Mouse (Mus musculus) brain, embryonic 14.5 days (tissue): ENCODE data around the gene Dnajb5.

Experiments used
- CTCF ChIP-seq: fragments of 200-500 bp; IDR thresholded peaks from 2 replicates; pipeline ENCODE4 v1.5.1; 2012; ENCODE audit warnings: inconsistent platforms, mild to moderate bottlenecking, moderate library complexity, borderline replicate concordance; ENCODE audit not compliant: insufficient read depth, insufficient read length; ENCODE audit errors: extremely low read depth
- POLR2A ChIP-seq: fragments of 200-500 bp; IDR thresholded peaks from 2 replicates; pipeline ENCODE4 v1.6.1; 2012; ENCODE audit warnings: mild to moderate bottlenecking, inconsistent platforms, borderline replicate concordance; ENCODE audit not compliant: poor library complexity, insufficient read depth, insufficient read length, severe bottlenecking; ENCODE audit errors: extremely low read depth

- TF ChIP-seq CTCF = no peak
- TF ChIP-seq POLR2A = peak; percentile 97
These were observed at the start of gene Dnajb5 for GRCm38 (mm10) chr4:42949676-42950051.
